Mouse (Mus musculus) 3T3-L1 (cell line): ENCODE measurements at regions not wholly inside any gene's neighbourhood (a gene's known extent, or its start where the extent isn't known, plus 50 kb on each side); places are given as distances from the start of the nearest gene placed in this dataset.

Experiments used
- DNase-seq: peaks from one replicate; pipeline ENCODE4 v3.0.0-alpha.2; 2015; ENCODE audit warnings: low read depth, low spot score

DNA sequence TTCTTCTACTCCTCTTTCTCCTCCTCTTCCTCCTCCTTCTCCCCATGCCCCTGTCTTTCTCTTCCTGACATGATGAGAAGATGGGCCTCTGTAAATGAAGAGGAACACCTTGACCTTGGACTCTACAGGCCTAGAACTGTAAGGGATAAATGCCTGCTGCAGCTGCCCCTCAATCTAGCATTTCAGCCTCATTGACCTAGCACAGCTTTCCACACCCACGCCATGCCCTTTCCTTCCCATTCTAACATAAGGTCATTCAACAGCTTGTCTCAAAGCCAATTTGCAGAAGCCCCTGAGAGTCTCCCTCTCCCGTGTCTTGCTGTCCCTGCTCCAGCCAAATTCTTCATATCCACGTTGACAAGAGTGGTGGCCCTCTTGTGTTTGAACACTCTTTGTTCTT is 63.8 kb upstream of the Dscam start:
- no peak for DNase-seq

DNA sequence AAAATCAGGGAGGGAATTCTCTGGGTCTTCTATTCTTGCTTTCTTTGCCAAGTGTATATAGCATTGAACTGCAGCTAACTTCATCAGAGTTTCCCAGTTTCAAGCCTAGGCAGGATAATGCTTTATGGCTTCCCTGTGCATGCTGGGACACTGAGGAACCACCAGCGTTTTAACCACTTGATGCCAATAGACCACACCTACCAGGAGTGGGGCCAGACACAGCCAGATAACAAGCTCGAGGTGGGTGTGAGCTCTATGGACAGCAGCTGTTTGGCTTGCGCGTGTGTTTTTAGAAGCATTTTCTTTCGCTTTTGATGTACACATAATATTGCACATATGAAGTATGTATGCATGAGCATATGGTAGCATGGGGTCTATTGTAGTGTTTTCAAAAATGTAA is 69.1 kb upstream of the Dscam start:
- no peak for DNase-seq

DNA sequence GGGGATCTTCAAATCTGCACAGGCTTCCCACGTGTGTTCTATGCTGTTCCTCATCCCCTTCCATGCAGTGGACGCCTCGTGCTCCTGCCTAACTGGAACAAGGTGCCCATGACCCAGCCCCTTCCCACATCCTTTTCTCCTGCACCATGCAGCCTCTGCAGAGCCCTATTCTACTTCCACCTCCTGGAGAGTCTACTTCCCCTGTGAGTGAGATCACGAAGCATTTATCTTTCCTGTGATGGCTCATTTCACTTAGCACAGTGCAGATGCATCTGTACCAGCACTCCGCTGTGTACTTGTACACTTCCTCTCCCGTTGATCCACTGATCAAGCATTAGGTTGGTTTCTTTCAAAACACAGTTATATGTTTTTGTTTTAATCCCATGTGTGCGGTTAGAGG is 69.5 kb upstream of the Dscam start:
- no peak for DNase-seq

DNA sequence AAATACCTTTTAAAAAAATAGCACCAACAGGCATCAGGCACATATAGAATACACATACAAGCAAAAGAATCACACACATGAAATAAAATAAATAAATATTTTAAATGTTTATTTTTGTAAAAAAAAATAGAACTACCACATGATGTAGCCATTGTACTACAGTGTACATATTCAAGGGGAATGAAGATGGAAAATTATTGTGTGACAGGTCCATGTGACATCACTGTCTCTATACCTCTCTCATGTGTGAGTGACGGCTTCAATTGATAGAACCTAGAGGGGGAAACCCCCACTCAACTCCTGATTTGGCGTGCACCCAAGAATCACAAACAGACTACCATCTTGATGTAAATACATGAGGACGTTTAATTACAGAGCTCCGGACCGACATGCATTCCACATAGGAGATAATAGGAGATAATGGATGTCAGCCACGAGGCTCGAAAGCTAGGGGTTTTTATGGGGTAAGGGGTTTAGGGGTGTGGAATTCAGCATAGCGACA is 70.4 kb upstream of the Dscam start:
- DNase-seq = no peak

DNA sequence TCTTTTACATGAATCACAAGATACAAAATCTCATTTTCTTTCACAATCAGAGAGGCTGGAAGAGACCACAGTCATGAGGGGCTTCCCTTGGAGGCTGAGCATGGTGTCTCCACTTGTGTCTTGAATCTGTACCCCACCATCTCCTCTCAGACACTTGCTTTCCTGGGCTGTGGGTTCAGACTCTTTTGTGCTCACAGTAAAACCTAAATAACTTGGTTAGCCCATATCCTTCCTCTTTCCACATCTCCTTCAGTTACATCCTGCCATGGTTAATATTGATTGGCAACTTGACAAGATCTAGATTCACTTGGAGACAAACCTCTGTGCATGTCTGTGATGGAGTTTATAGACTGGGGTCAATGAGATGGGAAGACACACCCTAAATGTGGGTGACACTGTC is 71.1 kb upstream of the Dscam start:
- DNase-seq = no peak

DNA sequence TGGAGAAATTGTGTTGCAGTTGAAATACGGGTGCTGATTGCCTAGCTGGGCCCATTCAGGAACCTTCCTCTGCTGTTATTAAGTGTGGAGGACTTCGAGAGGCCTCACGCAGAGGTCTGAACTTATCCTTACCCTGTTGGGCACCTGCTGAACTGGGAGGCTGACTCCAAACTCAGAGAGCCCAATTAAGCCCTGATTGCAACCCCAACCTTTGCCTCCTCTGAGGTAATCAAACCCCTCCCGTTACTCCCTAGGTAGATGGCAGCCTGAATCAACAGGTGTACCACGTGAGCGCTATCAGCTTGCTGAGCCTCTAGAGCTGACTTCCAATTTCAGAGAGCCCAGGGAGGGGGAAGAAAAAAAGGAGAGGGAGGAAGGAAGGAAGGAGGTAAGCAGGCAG is 79.9 kb upstream of the Dscam start:
- no peak for DNase-seq

DNA sequence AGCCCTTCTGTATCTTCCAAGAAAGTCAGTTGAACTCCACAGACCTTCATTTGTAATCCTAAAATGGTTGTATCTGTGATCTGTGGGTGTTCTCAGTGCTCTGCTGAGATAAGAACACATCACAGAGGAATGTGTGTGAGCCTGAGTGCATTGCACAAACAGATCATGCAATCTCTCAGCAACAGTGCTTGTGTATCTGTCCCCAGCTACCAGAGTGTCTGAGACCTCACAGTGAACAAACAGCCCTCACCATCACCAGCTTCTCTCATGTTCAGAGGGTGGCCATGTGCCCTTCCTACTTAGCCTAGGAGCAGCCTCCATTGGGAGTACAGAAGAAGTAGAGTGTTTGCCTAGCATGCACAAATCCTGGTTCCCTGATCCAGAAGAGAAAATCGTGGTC is 82.0 kb upstream of the Dscam start:
- DNase-seq = no peak

DNA sequence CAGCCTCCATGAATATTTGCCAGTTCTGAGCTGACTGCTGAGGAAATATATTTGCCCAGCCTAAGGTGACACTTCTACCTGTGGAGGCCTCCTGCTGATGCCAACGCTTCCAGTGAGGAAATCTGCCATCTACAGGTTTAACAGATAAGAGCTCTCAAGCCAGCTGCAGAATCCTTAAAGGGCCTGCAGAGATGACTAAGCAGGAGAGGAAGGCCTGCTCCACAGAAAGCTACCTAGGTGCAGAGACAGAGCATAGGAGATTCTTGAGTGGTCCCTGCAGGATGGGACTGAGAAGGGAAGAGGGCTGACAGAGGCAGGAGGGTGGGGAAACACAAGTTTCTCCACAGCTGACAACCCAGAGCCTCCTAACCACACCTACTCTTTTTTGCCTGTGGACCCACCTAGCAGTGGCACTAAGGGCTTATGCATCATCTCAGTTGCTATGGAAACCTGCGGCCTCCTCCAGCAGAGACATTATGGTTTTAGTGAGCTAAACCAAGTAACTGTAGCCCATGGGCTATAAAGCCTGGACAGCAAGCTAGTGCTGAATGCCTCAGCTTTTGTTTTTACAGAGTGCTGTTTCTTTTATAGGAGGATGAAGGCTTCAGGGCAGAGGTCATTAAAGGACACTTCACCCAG is 82.6 kb upstream of the Dscam start:
- DNase-seq = peak; percentile 9

DNA sequence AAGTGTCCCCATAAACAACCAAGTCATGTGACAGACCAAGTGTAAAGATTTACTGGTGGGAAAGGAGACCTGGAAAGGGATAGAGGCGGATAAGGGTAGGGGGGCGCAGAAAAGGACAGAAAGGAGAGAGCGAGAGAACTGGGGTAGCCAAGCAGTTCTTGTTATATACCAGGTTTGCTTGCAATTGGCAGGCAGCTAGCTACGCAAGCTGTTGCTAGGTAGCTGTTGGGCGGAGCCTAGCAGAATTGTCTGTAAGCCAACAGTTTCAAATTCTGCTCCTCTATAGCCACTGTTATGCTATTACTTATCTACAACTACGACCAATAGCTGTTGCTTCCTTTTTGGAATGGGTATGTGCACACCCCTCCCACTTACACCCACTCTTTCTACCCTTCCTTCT is 88.3 kb upstream of the Dscam start:
- DNase-seq = no peak

DNA sequence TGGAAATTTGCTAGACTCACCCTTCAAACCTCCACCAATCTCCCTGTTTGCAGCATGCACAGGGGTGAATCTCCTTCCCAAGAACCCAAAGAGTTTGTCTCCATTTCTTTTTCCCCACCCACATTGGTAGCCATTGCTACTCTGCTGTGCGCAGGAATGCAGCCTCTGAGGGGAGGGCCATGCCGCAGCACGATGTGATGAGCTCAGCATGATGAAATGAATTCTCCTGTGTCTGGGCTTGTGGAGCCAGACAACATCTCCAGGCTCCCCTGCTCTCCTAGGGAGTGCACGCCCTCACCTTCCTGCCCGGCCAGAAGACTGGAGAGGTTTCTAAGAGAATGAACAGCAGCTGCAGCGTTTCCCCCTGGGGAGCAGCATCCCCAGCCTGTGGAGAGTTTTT is 92.9 kb upstream of the Dscam start:
- DNase-seq = no peak

DNA sequence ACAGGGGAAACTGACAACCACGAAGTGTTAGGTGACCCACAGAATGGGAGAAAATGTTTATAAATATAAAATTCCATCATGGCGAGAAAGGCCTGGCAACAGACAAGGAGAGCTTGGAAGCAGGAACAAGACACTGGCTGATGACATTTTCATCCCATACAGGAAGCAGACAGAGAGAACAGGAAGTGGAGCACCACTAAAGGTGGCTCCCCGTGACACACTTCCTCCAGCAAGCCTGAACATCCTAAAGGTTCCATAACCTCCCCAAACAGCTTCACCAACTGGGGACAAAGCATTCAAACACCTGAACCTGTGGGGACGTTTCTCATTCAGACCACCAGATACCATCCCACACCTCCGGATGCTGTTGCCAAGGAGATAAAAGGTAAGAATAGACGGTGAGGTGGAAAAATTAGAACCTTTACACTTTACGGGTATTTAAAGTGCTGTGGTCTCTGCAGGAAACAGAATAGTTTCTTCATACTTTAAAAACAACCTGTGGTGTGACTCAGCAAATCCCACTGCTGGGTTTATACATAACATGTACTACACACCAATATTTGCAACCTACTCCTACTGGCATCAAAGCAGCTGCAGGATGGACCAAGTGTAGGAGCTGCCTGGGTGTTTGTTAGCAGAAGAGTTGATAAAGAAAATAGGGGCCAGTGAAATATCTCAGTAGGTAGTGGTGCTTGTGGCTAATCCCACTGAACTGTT is 86.0 kb upstream of the Bace2 start:
- no peak for DNase-seq

DNA sequence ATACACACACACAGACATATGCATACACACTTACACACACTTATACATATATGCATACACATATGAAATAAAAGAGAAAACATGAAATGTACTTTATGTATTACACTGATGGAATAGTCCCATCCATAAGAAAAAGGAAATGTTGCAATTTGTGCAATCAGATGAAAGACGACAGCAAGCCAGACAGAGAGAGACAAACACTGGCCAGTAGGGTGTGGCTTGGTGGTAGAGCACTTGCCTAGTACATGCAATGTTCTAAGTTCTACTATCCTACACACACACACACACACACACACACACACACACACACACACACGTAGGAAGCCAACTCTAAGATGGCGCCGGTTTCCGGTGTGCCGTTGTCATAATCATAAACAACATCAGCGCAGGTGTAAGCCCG is 85.3 kb upstream of the Bace2 start:
- DNase-seq = no peak

DNA sequence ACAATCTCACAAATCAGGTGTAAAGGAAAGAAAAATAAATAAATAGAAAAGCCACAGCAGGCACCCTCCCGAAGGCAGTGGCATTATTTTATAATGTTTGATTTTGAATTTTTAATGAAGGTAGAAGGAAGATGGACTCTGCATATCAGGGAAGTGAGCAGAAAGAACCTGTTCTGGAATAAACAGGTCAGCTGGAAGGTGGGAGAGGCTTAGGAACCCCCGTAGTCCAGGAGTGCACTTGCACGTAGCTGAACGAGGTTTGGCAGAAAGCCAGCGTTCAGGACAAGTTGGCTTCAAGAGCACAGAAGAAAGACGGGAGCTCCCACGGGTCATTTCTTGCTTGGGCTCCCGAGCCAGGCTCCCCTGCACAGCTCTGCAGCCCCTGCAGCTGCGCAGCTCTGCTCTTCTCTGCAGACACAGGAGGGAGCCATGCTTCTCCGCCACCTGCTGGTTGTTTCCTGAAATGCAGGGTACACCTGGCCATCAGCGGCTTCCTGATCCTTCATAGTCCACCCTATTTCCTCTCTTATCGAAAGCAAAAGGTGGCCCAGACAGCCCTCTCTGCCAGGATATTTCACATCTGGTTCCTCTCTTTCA is 84.4 kb upstream of the Bace2 start:
- DNase-seq = peak; percentile 77

DNA sequence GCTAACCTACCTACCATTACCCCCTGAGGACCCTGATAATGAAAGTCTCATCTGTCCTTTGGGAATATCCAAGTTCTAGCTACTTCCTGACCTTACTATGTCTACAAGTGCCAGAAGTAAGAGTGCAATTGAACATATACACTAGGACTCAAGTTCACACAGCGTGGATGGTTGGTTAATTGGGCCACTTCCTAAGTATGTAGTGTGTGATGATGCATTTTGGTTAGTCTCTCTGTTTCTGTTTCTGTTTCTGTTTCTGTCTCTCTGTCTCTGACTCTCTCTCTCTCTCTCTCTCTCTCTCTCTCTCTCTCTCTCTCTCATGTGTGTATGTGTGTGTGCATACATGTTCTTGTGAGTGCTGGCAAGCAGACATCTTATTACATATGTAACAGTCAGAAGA is 77.6 kb upstream of the Bace2 start:
- no peak for DNase-seq

DNA sequence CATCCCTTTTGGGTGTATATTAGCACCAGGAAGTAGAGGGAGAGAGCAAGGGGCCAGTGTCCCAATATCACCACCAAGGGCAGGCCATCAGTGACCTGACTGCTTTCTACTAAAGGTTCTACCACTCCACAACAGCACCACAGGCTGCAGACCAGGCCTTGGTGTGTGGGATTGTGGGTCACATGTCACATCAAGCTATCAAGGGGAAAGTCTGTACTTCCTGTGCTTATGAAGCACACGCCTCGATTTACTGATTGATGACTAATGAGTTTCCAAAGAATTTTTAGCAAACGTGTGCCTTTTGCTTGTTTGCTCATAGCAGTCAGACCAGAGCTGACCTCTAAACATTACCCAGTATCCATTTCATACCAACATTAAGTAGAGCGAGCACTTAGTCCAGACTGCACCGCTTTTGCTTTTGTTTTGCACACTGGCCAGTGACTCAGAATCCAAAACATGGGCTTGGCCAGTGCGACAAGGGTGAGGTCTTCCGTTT is 74.9 kb upstream of the Bace2 start:
- no peak for DNase-seq

DNA sequence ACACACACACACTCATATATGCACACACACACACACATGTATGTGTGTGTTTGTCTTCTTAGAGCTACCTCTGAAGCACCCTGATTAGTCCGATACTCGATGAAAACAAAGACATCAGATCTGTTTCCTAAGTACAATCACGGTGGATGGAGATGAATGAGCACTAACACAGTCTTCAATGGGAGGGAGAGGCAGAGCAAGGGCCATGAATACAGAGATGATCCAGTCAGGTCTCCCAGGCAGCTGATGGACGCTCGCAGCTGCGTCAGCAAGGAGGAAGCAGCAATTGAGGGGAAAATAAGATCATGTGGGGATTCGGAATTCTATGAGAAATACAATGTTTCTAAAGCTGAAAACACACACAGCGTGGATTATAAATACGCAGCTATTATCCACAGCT is 73.6 kb upstream of the Bace2 start:
- DNase-seq = no peak

DNA sequence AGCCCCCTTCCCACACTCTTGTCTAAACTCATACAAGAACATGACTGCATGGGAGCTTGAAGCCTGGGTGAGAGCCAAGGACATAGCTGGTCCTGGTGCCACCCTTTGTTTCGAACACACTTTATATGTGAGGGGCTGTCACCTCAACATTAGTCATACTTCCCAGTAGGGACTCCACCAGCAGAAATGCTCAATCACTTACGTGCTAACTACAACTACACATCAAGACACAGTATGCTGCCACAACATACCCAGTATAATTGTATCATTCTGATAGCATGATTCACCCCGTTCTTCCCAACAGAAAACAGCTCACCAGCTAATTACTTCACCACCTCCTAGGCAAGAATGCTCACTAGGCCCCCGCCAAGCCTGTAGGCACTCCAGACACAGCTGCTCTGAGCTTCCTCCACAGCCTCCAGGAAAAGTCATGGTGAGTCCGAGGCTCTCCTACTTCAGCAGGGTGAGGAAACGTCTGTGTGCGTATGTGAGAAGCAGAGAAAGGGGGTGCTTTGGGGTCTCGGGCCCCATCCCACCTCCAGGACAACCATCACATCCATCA is 70.6 kb upstream of the Bace2 start:
- peak; percentile 58 for DNase-seq

DNA sequence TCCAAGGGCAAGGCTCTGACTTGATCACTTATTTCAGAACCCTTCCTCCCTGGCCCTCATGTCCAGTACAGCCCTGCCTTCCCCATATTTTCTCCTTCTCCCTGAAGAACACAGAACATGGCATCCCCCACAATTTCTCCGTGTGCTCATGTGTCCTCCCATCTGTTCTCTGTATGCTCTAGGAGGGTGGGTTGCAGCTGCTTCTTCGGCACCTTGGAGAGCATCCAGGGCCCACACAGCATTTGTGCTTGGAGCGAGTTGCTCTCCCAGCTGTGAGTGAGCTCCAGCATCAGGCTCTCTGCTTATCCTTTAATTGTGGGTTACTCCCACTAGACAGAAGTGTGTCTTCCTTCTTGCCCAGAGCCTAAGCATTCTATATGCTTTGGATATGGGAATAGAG is 69.8 kb upstream of the Bace2 start:
- DNase-seq = peak; percentile 51

DNA sequence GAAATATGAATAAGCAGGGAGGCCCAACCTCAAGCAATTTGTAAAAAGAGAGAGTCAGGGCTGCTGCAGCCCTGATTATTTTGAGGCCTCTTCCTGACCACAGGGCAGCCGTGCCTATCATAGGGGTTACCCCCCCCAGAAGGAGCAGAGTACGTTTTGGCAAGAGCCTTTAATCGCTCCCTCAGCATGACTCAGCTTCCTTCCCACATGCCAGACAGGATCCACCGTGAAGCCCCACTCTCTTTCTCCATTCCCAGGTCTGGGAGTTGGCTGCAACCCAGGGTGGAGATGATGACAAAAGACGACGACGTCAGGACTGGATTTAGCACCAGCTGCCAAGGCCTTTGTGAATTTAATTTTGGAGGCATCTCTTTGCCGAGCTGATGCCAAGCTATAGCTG is 67.9 kb upstream of the Bace2 start:
- DNase-seq = peak; percentile 93

DNA sequence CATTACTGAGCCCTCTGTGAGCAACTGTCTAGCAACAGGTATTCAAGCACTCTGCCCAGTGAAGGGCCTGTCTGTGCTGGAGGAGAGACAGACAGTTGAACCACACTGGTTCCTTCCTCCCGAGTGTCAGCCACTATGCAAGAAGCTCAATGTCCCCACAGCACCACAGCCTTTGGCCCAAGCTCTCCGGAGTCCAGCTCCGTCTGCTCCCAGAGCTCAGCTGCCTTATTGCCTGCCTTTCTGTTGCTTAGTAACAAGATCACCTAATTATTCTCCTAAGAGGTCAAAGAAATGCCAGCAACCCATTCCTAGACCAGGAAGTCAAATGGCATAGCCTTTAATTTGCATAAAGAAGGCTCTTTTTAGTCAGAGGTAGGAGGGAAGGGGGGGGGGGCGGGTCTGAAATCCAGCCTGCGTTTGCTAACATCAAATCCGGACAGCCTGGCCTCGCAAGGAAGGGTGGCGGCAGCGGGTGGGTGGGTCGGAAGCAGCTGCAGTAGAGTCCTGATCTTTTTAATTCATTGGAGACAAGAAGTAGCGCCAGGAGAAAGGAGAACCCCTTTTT is 64.0 kb upstream of the Bace2 start:
- DNase-seq = no peak

DNA sequence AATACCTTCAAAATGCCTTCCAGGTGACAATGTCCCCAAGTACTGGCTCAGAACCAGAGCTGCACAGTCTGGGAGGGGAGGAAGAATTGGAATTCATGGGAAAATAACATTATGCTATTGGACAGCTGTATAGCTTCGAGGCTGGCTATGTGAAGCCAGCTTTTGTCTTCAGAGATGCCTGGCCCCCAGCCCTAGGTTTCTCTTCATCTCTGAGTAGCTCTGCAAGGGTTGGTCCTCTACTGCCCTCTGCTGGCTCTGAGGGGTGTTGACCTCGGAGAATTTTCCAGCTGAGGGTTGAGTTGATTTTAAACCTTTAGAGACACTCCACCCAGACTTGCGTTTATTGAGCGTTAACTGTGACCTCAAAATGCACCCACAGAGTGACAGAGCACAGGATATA is 63.3 kb upstream of the Bace2 start:
- peak; percentile 90 for DNase-seq

DNA sequence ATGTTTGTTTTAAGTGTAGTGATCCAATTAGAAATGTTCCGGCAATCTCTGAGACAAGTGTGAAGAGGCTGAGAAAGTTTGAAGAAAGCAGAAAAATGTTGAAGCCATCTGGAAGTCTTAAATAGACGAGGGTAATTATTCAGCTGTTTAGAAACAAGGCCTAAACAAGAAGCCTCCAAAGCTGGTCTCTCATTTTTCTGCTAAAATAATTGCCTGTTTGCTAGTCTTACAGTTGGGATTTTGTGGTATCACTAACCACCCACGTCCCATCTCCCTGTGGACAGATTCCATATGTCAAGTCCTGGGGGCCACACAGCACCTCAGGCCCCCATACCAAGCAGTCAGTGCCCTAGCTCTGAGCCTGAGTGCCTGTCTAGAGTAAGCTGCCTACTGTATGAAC is 59.4 kb upstream of the Bace2 start:
- DNase-seq = no peak
